Mouse (Mus musculus): ENCODE results near the gene Gsn.

DNA sequence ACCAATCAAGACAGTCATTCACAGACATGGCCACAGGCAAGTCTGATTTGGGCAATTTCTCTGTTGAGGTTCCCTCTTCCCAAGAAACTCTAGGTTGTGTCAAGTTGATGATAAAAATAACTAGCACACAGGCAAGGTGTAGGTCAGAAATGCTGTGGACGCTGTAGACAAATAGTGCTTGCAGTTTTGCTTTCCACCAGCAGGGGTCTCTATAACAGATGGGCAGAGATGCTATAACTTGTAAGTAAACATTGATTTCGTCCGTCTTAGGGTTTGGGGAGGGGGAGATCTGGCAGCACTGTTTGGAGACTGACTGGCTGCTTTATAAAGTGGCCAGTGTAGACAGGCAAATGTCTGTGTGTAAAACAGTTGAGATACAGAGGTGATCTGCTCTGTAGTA, 35.7 kb downstream of the Gsn start:
- TF ChIP-seq POLR2A (IDR thresholded peaks at IDR 0.05; ENCODE audit: low read depth, low read length): no peak
- TF ChIP-seq CTCF (IDR thresholded peaks at IDR 0.05; ENCODE audit: borderline replicate concordance, insufficient read depth, low read length): no peak

All from embryonic fibroblast, embryonic 13.5 days (primary cell).